Mouse (Mus musculus): ENCODE data around the gene Arhgef40. TPM values are rescaled to one million over a fixed set of nuclear protein-coding genes. Genes with fewer than 3 reads are reported as not detected.
"Not testable (repeated sequence)": the region's sequence is repeated elsewhere in the genome, so short reads cannot be mapped to it uniquely, and the experiment has no call there.

Gene Arhgef40
- total RNA-seq, 1 experiment from 2014 or later: 49.5 TPM

DNA sequence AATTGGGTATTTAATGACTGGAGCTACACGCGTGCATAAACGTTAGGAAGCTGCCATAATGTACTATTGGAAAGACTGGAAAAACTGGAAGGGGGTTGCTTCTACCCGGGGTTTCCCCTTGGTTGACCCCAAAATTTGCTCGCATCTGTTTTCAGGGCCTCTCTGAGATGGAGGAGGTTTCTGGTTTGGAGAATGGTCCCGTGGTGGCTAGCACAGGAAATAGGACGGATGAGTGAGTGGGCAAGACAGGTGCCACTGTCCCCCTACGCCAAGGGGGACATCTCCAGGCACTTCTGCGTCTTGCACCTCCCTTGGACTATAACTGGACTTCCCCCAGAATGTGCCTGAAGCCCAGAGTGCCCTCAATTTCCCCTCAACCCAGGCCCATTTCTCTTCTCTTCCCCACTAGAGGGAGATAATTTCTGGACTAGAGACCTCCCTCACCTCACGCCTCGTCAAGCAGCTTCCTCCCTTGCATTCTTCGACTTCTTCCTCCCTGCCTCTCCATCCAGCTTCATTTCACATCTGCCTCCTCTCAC, 34.6 kb downstream of the Arhgef40 start:
- DNase-seq: no peak

DNA sequence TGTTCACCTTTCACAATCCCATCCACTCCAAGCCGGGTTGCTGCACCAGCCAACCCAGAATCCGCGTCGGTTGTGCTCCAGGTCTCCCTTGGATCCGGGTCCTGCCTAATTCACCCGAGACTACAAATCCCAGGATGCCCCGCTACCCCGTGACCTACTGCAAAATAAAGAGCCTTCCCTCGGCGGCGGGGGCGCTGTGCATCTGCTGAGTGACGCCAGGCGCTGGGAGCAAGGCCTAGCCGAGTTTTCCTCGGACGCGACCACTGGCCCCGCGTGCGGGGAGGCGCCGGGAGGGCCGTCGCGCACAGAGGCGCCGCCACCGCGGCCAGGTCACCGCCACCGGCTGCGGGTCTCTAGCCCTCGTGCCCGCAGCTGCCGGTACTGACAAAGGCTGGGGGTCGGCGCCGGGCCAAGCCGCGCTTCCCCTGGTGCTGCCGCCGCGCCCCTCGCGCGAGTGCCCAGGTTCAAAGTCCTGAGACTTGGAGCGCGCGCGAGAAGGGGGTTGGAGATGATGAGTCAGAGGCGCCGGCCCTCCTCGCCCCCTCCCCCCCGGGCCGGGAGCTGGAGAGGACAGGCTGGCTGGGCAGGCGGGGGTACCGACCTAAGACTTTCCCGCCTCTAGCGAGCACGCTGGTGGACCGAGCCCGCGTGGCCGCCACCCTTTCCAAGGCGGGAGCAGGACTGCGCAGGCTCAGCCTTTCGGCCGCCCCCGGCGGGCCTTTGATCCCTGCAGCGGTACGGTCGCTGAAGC, 35.2 kb downstream of the Arhgef40 start:
- DNase-seq: peak; percentile 99

DNA sequence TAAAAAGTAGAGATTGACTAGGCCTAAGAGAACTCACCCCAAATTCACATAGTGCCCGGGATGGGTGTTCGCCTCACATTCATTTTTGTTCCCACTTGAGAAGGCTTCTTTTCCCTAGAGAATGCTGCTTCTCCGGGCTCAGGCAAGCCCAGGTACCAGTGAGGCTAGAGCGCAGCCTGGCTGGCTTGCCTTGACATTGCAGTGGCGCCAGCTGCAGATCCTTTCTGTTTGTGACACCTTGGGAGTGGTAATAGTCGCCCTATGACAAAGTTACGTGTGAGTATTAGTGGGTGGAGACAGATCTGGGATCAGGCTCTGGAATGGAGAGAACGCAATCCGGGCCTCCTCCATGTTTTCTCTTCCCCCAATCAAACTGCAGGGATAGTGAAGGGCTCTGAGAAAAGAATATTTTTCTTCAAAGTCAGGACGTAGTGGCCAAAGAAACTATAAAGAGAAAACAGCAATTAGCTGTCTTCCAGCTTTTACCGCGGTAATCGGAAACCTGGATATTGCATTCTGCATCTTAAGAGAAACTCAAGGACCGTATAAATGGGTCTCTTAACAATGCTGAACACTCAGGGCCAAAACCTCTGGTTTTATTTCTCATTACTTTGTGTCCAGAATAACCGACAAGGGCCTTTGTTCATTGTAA, 36.1 kb downstream of the Arhgef40 start, which contains the start of gene Zfp219:
Zfp219 (minus strand) TSS at position 248 of the 652 bp plus-strand sequence.
- DNase-seq: peak; percentile 88

DNA sequence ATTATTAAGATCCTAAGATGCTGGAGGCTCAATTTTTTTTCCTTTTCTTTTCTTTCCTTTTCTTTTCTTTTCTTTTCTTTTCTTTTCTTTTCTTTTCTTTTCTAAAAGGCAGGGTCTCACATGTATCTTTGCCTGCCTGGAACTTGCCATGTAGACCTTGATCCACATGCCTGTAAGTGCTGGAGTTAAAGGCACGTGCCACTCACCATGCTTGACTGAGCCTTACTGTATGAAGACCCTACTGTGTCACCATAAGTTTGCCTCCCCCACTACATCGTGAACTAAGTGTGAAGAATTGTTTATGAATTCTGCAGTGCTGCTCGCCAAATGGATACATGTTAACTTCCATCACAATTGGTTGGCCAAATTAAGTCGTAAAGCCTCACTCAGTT, 36.6 kb downstream of the Arhgef40 start:
- no peak for DNase-seq

DNA sequence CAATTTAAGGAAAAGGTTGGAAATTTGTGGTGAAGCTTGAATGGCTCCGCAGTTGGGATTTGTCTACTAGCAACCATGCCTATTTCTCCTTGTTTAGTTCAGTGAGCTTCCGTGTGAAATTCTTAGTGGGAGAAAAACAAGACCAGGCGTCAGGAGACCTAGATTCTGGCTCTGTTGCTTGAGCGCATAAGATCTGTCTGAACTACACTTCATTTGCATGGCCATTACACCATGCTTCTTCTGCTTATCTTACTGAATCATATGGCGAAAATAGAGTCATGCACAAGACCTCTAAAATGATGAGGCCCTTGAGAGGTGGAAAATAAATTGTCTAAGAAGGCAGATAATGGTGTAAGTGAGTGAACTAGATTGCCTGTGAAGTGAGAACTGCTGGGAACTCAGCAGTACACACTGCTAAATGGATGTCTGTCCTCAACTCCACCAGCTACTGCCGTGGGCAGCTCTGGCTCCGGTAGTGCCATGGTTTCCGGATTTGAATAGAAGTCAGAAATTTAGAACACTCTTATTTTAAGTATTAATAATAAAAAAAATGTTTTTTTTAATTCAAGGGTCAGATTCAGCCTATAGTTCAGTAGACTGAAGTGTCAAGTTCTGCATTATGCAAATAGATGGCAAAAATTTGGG, 37.2 kb downstream of the Arhgef40 start:
- DNase-seq: no peak

DNA sequence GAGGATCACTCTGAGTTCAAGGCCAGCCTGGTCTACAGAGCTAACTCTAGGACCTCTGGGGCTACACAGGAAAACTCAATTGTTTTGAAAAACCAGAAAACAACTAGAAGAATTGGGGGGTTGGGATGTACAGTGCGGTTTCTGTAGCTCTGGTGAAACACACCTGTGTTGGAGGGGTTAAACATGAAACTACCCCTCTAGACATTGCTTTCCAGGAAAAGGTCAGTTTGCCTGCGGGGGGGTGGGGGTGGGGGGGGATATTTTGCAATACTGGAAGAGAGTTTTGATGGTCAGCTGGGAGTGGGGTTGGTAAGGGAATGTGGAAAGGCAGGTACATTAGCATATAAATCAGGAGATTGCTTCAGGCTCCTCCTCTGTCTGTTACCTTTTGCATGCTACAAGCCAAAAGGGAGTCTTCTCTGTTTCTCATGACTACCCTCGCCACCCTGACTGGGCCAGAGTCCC, 37.8 kb downstream of the Arhgef40 start:
- DNase-seq: no peak

DNA sequence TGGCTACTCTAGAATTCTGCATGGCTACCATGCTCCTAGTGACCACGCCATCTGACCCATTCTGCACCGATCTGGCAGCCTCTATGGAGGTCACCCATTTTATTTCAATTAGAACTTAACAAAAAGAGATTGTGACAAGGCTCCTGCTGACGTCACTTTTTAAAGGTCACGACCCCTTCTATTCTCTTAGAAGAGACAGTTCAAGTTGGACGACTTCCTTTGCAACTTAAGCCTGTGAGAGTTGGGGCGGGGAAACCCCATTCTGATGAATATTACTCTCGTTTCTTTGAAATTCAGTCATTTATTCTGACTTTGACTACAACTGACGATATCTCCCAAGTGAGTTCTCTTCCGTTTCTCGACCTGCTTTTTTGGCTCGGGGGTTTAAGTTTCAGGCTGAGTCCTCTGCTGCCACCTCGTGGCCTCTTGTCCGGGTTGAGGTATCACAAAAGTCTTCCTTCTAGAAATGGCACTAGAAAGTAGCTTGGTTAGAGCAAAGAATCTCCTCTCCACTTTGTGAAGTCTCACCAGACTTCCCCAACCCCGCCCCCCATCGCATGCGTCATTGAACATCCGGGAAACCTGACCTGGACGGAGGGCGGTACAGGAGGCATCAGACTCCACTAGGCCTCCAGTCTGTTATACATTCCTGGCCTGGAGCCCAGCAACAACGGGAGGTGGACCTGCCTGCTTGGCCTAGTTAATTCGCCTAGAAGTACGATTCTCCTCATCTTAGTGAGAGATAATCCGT, 38.4 kb downstream of the Arhgef40 start:
- DNase-seq: peak; percentile 97

DNA sequence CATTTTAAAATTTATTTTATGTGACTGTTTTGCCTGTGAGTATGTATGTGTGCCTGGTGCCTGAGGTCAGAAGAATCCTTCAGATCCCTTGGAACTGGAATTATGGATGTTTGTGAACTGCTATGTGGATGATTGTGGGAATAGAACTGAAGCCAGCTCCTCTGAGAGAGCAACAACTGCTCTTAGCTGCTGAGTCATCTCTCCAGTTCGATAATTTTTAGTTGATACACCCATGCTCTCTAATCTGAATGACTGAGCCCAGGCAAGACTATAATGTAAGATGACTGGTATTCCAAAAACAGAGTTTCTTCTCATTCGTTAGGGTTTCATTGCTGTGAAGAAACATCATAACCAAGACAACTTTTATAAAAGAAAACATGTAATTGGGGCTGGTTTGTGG, 39.6 kb downstream of the Arhgef40 start:
- DNase-seq: no peak

- no peak for DNase-seq
Measured at GRCm38 (mm10) chr14:52026342-52026741, 41.8 kb downstream of the Arhgef40 start.

DNA sequence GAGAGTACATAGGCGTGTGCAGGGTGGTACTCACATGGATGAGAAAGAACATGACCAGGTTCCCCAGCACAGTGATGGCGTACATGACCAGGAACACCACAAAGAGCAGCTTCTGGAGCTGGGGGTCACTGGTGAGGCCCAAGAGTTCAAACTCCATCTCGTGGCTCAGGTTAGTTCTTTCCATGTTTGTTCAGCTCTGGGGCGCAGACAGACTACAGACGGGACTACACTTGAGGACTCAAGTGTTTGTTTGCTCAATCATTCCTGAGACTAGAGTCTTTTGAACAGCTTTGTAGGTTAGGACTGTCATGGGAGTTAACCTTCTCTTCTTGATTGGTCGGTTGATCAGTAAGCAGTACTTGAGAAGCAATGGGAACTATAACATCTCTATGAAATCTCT, 51.4 kb downstream of the Arhgef40 start:
- DNase-seq: no peak

GRCm38 (mm10) chr14:52039332-52039731, 54.8 kb downstream of the Arhgef40 start:
- no peak for DNase-seq

DNA sequence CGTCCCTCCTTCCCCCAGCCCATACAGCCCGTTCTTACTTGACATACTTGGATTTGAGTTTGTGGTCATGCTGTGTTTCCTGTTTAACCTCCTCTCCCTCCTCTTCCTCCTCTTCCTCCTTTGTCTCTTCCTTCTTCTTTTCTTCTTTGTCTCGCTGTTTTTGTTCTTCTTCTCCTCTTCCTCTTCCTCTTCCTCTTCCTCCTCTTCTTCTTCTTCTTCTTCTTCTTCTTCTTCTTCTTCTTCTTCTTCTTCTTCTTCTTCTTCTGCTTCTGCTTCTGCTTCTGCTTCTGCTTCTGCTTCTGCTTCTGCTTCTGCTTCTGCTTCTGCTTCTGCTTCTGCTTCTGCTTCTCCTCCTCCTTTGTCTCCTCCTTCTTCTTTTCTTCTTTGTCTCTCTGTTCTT, 57.8 kb downstream of the Arhgef40 start, which contains the start of gene Olfr221:
Olfr221 (minus strand) TSS at position 101 of the 400 bp plus-strand sequence.
- not testable (repeated sequence) for DNase-seq

- DNase-seq: no peak
Measured at GRCm38 (mm10) chr14:52043446-52043845, 58.9 kb downstream of the Arhgef40 start.

DNA sequence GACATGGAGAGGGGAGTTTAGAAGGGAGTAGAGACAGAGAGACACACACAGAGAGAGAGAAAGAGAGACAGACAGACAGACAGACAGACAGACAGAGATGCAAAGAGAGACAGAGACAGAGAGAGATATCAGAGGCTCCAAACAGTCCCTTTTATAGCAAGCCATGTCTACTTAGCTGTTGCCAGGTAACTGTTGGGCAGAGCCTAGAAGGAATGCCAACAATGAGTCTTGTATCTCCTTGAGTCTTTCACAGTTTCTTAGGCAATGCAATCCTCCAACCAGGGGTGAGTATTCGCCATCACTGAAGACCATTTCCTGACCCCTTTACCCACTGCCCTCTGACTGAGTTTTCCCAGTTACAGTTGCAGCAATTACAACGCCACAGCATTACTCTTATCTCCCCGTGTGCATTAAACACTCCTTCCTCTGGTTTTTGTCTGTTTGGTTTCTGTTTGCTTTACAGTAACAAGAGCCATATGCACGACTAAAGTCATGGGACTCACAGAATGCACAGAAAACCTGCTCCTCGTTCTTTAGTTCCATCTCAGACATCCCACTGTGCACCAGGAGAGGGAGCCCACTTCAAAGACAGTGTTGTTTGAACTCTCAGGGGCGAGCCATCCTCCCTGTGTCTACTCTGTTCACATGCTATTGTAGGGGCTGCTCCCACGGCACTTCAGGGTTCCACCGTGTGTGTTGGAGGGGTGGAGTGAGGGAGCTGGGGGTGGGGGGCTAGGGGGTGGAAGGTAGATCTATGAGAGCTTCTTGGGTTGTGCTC, 60.6 kb downstream of the Arhgef40 start:
- peak; percentile 48 for DNase-seq

GRCm38 (mm10) chr14:52045966-52046565, 61.5 kb downstream of the Arhgef40 start:
- no peak for DNase-seq

- not testable (repeated sequence) for DNase-seq
Measured at GRCm38 (mm10) chr14:52052720-52053119, 68.2 kb downstream of the Arhgef40 start.

Data from adrenal gland, postnatal 14 days (tissue).